Mouse (Mus musculus) embryonic facial prominence, embryonic 11.5 days (tissue): ENCODE results near the gene Rbfox1. TPM values are rescaled to one million over a fixed set of nuclear protein-coding genes. Genes with fewer than 3 reads are reported as not detected.

Experiments used
- ATAC-seq: fragments of 200-750 bp; cut with Nextera tagmentation; replicated peaks from 2 replicates; pipeline ENCODE4 v1.8.0; 2017; ENCODE audit warnings: low read depth; ENCODE audit not compliant: insufficient number of reproducible peaks, low FRiP score, low TSS enrichment
- DNase-seq: peaks from one replicate; pipeline ENCODE4 v3.0.0-alpha.2; 2015; ENCODE audit warnings: low spot score
- H3K27ac ChIP-seq: fragments of 300-500 bp; sonication (generic); replicated peaks from 2 replicates; pipeline ENCODE4 v1.5.1; 2014; ENCODE audit warnings: mild to moderate bottlenecking, low read depth, low read length, control low read depth
- H3K27me3 ChIP-seq: fragments of 300-500 bp; sonication (generic); 2 replicates; pipeline ENCODE4 v1.6.1; 2014; ENCODE audit warnings: mild to moderate bottlenecking, low read length, moderate library complexity, mixed read lengths; ENCODE audit not compliant: control insufficient read depth, insufficient read depth
- H3K36me3 ChIP-seq: fragments of 300-500 bp; sonication (generic); replicated peaks from 2 replicates; pipeline ENCODE4 v1.6.1; 2014; ENCODE audit warnings: low read depth, mild to moderate bottlenecking, low read length, moderate library complexity, mixed read lengths; ENCODE audit not compliant: control insufficient read depth, insufficient read depth
- H3K4me1 ChIP-seq: fragments of 300-500 bp; sonication (generic); 2 replicates; pipeline ENCODE4 v1.6.1; 2014; ENCODE audit warnings: low read length, mixed read lengths; ENCODE audit not compliant: control insufficient read depth, insufficient read depth
- H3K4me2 ChIP-seq: fragments of 300-500 bp; sonication (generic); 2 replicates; pipeline ENCODE4 v1.6.1; 2014; ENCODE audit warnings: low read depth, mild to moderate bottlenecking, control low read depth, low read length, moderate library complexity
- H3K4me3 ChIP-seq: fragments of 300-500 bp; sonication (generic); 2 replicates; pipeline ENCODE4 v1.5.1; 2014; ENCODE audit warnings: low read depth, low read length, control low read depth
- H3K9ac ChIP-seq: fragments of 300-500 bp; sonication (generic); replicated peaks from 2 replicates; pipeline ENCODE4 v1.6.1; 2014; ENCODE audit warnings: mild to moderate bottlenecking, control low read depth, low read length
- H3K9me3 ChIP-seq: fragments of 300-500 bp; sonication (generic); replicated peaks from 2 replicates; pipeline ENCODE4 v1.6.1; 2016; ENCODE audit warnings: mild to moderate bottlenecking, low read length, inconsistent platforms, mixed read lengths; ENCODE audit not compliant: control insufficient read depth
- WGBS: fragments of 180-500 bp; shearing (Covaris S2); extraction: QIAGEN DNeasy Blood & Tissue Kit; methylation state at CpG from one replicate; pipeline ENCODE4 v1.1.7; 2014; 5-methylcytosine and 5-hydroxymethylcytosine counted together
- polyA plus RNA-seq: library from polyadenylated mRNA; unstranded; fragments of >200 nt; fragmentation: Nextera tagmentation; extraction: Ambion mirVana; gene quantifications from 2 replicates; pipeline ENCODE4 v1.2.1, GENCODE M21; 2014

Rbfox1 gene
- polyA plus RNA-seq, 1 experiment from 2014 or later, result 4.2 TPM

GRCm38 (mm10) chr16:6424738-6425137, 539.6 kb downstream of the Rbfox1 start:
- no peak overlapping the region for H3K27ac ChIP-seq
- H3K27me3 ChIP-seq, result no peaks in the 10 kb centered on the region
- no peak for DNase-seq

GRCm38 (mm10) chr16:6427292-6428281, 542.4 kb downstream of the Rbfox1 start:
- Histone ChIP-seq H3K27me3 (no peaks in the 10 kb centered on the region), H3K4me3 (no peak overlapping the region), H3K4me2 (no peak overlapping the region), H3K36me3 (no peaks in the 10 kb centered on the region), H3K9ac (no peak overlapping the region), H3K9me3 (no peaks in the 10 kb centered on the region), H3K4me1 (no peaks in the 10 kb centered on the region), H3K27ac (no peak overlapping the region)
- no peak for DNase-seq
- ATAC-seq, result no peak
- 56% methylated on average over 12 of the region's 12 CpGs for WGBS

More at GRCm38 (mm10) chr16:6424738-6425137, 539.6 kb downstream of the Rbfox1 start:
- ATAC-seq, result no peak
- Histone ChIP-seq H3K4me1 (no peaks in the 10 kb centered on the region), H3K9me3 (no peaks in the 10 kb centered on the region), H3K9ac (no peak overlapping the region), H3K4me2 (no peak overlapping the region), H3K36me3 (no peaks in the 10 kb centered on the region), H3K4me3 (no peak overlapping the region)
- 73% methylated on average over 2 of the region's 2 CpGs for WGBS

- WGBS, result 82% methylated on average over 2 of the region's 2 CpGs
- ATAC-seq, result no peak
Measured at GRCm38 (mm10) chr16:6430981-6431380, 545.8 kb downstream of the Rbfox1 start.

GRCm38 (mm10) chr16:6436445-6436844, 551.3 kb downstream of the Rbfox1 start:
- Histone ChIP-seq H3K4me2 (no peak overlapping the region), H3K4me3 (no peak overlapping the region), H3K27me3 (no peaks in the 10 kb centered on the region), H3K9ac (no peak overlapping the region), H3K4me1 (no peaks in the 10 kb centered on the region), H3K36me3 (no peaks in the 10 kb centered on the region), H3K27ac (no peak overlapping the region), H3K9me3 (no peaks in the 10 kb centered on the region)
- 62% methylated on average over 2 of the region's 2 CpGs for WGBS
- DNase-seq, result no peak
- ATAC-seq, result no peak

More at GRCm38 (mm10) chr16:6430981-6431380, 545.8 kb downstream of the Rbfox1 start:
- Histone ChIP-seq H3K4me1 (no peaks in the 10 kb centered on the region), H3K4me3 (no peak overlapping the region), H3K4me2 (no peak overlapping the region), H3K9ac (no peak overlapping the region), H3K27ac (no peak overlapping the region), H3K27me3 (no peaks in the 10 kb centered on the region), H3K9me3 (no peaks in the 10 kb centered on the region), H3K36me3 (no peaks in the 10 kb centered on the region)
- no peak for DNase-seq

GRCm38 (mm10) chr16:6448250-6448649, 563.1 kb downstream of the Rbfox1 start:
- H3K9ac ChIP-seq, result no peak overlapping the region

GRCm38 (mm10) chr16:6455349-6455748, 570.2 kb downstream of the Rbfox1 start:
- Histone ChIP-seq H3K27me3 (no peaks in the 10 kb centered on the region), H3K4me1 (no peaks in the 10 kb centered on the region), H3K4me3 (no peak overlapping the region), H3K9me3 (no peaks in the 10 kb centered on the region), H3K4me2 (no peak overlapping the region), H3K9ac (no peak overlapping the region), H3K36me3 (no peaks in the 10 kb centered on the region), H3K27ac (no peak overlapping the region)
- 72% methylated on average over 3 of the region's 3 CpGs for WGBS
- ATAC-seq (no peak), DNase-seq (peak; percentile 9)

More at GRCm38 (mm10) chr16:6448250-6448649, 563.1 kb downstream of the Rbfox1 start:
- WGBS, result 29% methylated on average over 5 of the region's 5 CpGs
- Histone ChIP-seq H3K4me1 (no peaks in the 10 kb centered on the region), H3K36me3 (no peaks in the 10 kb centered on the region), H3K27ac (no peak overlapping the region), H3K9me3 (no peaks in the 10 kb centered on the region), H3K4me2 (no peak overlapping the region; the same call in 1 of the 2 replicates), H3K4me3 (no peak overlapping the region), H3K27me3 (no peaks in the 10 kb centered on the region)
- ATAC-seq (no peak), DNase-seq (peak; percentile 49)

- Histone ChIP-seq H3K36me3 (no peaks in the 10 kb centered on the region), H3K4me3 (no peak overlapping the region), H3K4me1 (no peaks in the 10 kb centered on the region), H3K9ac (no peak overlapping the region), H3K4me2 (no peak overlapping the region), H3K9me3 (no peaks in the 10 kb centered on the region), H3K27ac (no peak overlapping the region), H3K27me3 (no peaks in the 10 kb centered on the region)
- ATAC-seq (no peak), DNase-seq (no peak)
- WGBS, result 50% methylated on average over 1 of the region's 1 CpGs
Measured at GRCm38 (mm10) chr16:6479094-6479590, 594.0 kb downstream of the Rbfox1 start.
